Comparison of ENCODE assay signal across 31 mouse cellular contexts in genomic region chr1:21316305-21316704, GRCm38 (mm10). TPM values are rescaled to one million over a fixed set of nuclear protein-coding genes. Genes with fewer than 3 reads are reported as not detected.
A peak's percentile ranks its signal among the peaks of the same experiment; 100 is the strongest.
DNase-seq lines count a peak whose midpoint lies in the region; ATAC-seq and TF ChIP-seq lines count a peak whose summit lies in the region.
"Had no signal": no experiment of that assay in that cellular context is flagged by ENCODE, and none has a peak within 500 bp of the region (broad histone marks: within the 10 kb centered on the region; RNA-seq: fewer than 3 reads in every experiment).

No protein-coding gene starts in this region.

- 54% methylated on average over 2 of the region's 2 CpGs for WGBS in liver, embryonic 12.5 days (ENCODE audit: insufficient replicate concordance)
- WGBS in liver, embryonic 11.5 days: 76% methylated on average over 2 of the region's 2 CpGs
- WGBS in liver, postnatal 0 days (ENCODE audit: insufficient replicate concordance): 64% methylated on average over 2 of the region's 2 CpGs
- WGBS in intestine, postnatal 0 days: 81% methylated on average over 2 of the region's 2 CpGs

- no peak for TF ChIP-seq CTCF in liver, postnatal 0 days (IDR thresholded peaks at IDR 0.05; ENCODE audit: low read depth)
- TF ChIP-seq CTCF in intestine, postnatal 0 days (IDR thresholded peaks at IDR 0.05; ENCODE audit: low read depth): no peak

- H3K4me1 ChIP-seq in liver, embryonic 12.5 days: peaks cover 4% of the 10 kb centered on the region; the same call in 1 of the 2 replicates
- H3K4me1 ChIP-seq in liver, embryonic 11.5 days (replicated peaks; ENCODE audit: control insufficient read depth, insufficient read depth, low read length): no peaks in the 10 kb centered on the region
- H3K4me1 ChIP-seq in liver, postnatal 0 days (ENCODE audit: insufficient read depth): 0 out of 2 replicates have a peak, but pooled peaks cover 3% of the 10 kb centered on the region
- H3K4me1 ChIP-seq in intestine, postnatal 0 days (replicated peaks; ENCODE audit: control insufficient read depth, insufficient read depth, low read length): no peaks in the 10 kb centered on the region
- H3K4me1 ChIP-seq: embryonic facial prominence, embryonic 10.5 days; embryonic facial prominence, embryonic 13.5 days; forebrain, embryonic 12.5 days; forebrain, embryonic 15.5 days; heart, embryonic 12.5 days; heart, embryonic 15.5 days; hindbrain, embryonic 10.5 days; hindbrain, embryonic 13.5 days had no signal

- H3K27me3 ChIP-seq in liver, embryonic 12.5 days (replicated peaks): no peaks in the 10 kb centered on the region
- H3K27me3 ChIP-seq in liver, embryonic 11.5 days (replicated peaks; ENCODE audit: control insufficient read depth, insufficient read depth, low read length): no peaks in the 10 kb centered on the region
- no peaks in the 10 kb centered on the region for H3K27me3 ChIP-seq in liver, postnatal 0 days (ENCODE audit: insufficient read depth, low read length)
- H3K27me3 ChIP-seq in intestine, postnatal 0 days (replicated peaks; ENCODE audit: control insufficient read depth, insufficient read depth, low read length): no peaks in the 10 kb centered on the region
- H3K27me3 ChIP-seq: embryonic facial prominence, embryonic 13.5 days; forebrain, embryonic 12.5 days; forebrain, embryonic 15.5 days; heart, embryonic 12.5 days; heart, embryonic 15.5 days; hindbrain, embryonic 13.5 days had no signal

- intact Hi-C loops in left cerebral cortex, postnatal 10 days (cut with DNase I): no loop called here

- H3K4me2 ChIP-seq in liver, embryonic 12.5 days: no peak overlapping the region
- H3K4me2 ChIP-seq in liver, embryonic 11.5 days: no peak overlapping the region
- H3K4me2 ChIP-seq in liver, postnatal 0 days (ENCODE audit: low read depth, low read length): no peak overlapping the region
- no peak overlapping the region for H3K4me2 ChIP-seq in intestine, postnatal 0 days (replicated peaks; ENCODE audit: low read depth)
- H3K4me2 ChIP-seq: embryonic facial prominence, embryonic 13.5 days; forebrain, embryonic 12.5 days; forebrain, embryonic 15.5 days; heart, embryonic 12.5 days; heart, embryonic 15.5 days; hindbrain, embryonic 13.5 days had no signal

- no peaks in the 10 kb centered on the region for H3K9me3 ChIP-seq in liver, embryonic 12.5 days (replicated peaks)
- H3K9me3 ChIP-seq in liver, embryonic 11.5 days (ENCODE audit: control insufficient read depth, low read length): no peaks in the 10 kb centered on the region
- H3K9me3 ChIP-seq in liver, postnatal 0 days (ENCODE audit: low read length): no peaks in the 10 kb centered on the region
- no peaks in the 10 kb centered on the region for H3K9me3 ChIP-seq in intestine, postnatal 0 days (ENCODE audit: control insufficient read depth)
- H3K9me3 ChIP-seq: embryonic facial prominence, embryonic 10.5 days; embryonic facial prominence, embryonic 13.5 days; forebrain, embryonic 12.5 days; forebrain, embryonic 15.5 days; heart, embryonic 12.5 days; heart, embryonic 15.5 days; hindbrain, embryonic 10.5 days; hindbrain, embryonic 13.5 days had no signal

- H3K4me3 ChIP-seq in liver, embryonic 12.5 days: no peak overlapping the region
- no peak overlapping the region for H3K4me3 ChIP-seq in liver, embryonic 11.5 days (ENCODE audit: low read depth, low read length)
- no peak overlapping the region for H3K4me3 ChIP-seq in liver, postnatal 0 days (ENCODE audit: low read depth, low read length)
- no peak overlapping the region for H3K4me3 ChIP-seq in intestine, postnatal 0 days (ENCODE audit: low read depth, low read length)
- H3K4me3 ChIP-seq: embryonic facial prominence, embryonic 10.5 days; embryonic facial prominence, embryonic 13.5 days; erythroblast, embryonic 14.5 days; forebrain, embryonic 12.5 days; forebrain, embryonic 15.5 days; heart, embryonic 12.5 days; heart, embryonic 15.5 days; hindbrain, embryonic 10.5 days; hindbrain, embryonic 13.5 days had no signal

- peak; percentile 71; the same call in 1 of the 2 replicates for TF ChIP-seq EP300 in liver, postnatal 0 days (IDR thresholded peaks at IDR 0.05; ENCODE audit: low read depth)

- no peak for DNase-seq in liver, embryonic 11.5 days (ENCODE audit: low spot score)
- DNase-seq in liver, postnatal 0 days: no peak
- no peak for DNase-seq in left cerebral cortex, postnatal 10 days (ENCODE audit: extremely low spot score in 1 of 2, low spot score in 2 of 2)
- no peak for DNase-seq in layer of hippocampus, postnatal 10 days (ENCODE audit: low spot score in 2 of 2)
- DNase-seq: adrenal gland, postnatal 10 days; adrenal gland, postnatal 36 days; B cell, adult 2 months; cerebellum, adult 18-20 months; cerebellum, adult 9-11 months; cerebellum, postnatal 25 days; embryo, embryonic 11 days; gastrocnemius, postnatal 25 days; heart, adult 18-20 months; heart, postnatal 10 days; heart, postnatal 36 days had no signal

- no peak overlapping the region for H3K27ac ChIP-seq in liver, embryonic 12.5 days
- no peak overlapping the region for H3K27ac ChIP-seq in liver, embryonic 11.5 days (ENCODE audit: low read depth, low read length)
- H3K27ac ChIP-seq in liver, postnatal 0 days (ENCODE audit: low read depth): no peak overlapping the region
- H3K27ac ChIP-seq in intestine, postnatal 0 days (ENCODE audit: low read depth, low read length): no peak overlapping the region
- H3K27ac ChIP-seq: embryonic facial prominence, embryonic 10.5 days; embryonic facial prominence, embryonic 13.5 days; forebrain, embryonic 12.5 days; forebrain, embryonic 15.5 days; heart, embryonic 15.5 days; hindbrain, embryonic 10.5 days; hindbrain, embryonic 13.5 days had no signal

- H3K9ac ChIP-seq in liver, embryonic 12.5 days: no peak overlapping the region
- no peak overlapping the region for H3K9ac ChIP-seq in liver, embryonic 11.5 days (ENCODE audit: low read depth, low read length)
- no peak overlapping the region for H3K9ac ChIP-seq in liver, postnatal 0 days (replicated peaks)
- no peak overlapping the region for H3K9ac ChIP-seq in intestine, postnatal 0 days (ENCODE audit: low read depth, low read length)
- H3K9ac ChIP-seq: embryonic facial prominence, embryonic 13.5 days; forebrain, embryonic 12.5 days; forebrain, embryonic 15.5 days; heart, embryonic 12.5 days; heart, embryonic 15.5 days; hindbrain, embryonic 13.5 days had no signal

- ATAC-seq in liver, embryonic 12.5 days: peak; percentile 40; the same call in 1 of the 2 replicates
- ATAC-seq in liver, embryonic 11.5 days (replicated peaks; ENCODE audit: low FRiP score): no peak
- peak; percentile 31 for ATAC-seq in inflammation-experienced regulatory T-cells, adult 6 months
- ATAC-seq in liver, postnatal 0 days: peak; percentile 15; the same call in 1 of the 2 replicates
- no peak for ATAC-seq in intestine, postnatal 0 days
- ATAC-seq: forebrain, embryonic 15.5 days; hindbrain, embryonic 16.5 days had no signal

- no peaks in the 10 kb centered on the region for H3K36me3 ChIP-seq in liver, embryonic 12.5 days
- H3K36me3 ChIP-seq in liver, embryonic 11.5 days (ENCODE audit: control insufficient read depth, insufficient read depth, low read length): no peaks in the 10 kb centered on the region
- H3K36me3 ChIP-seq in liver, postnatal 0 days (replicated peaks; ENCODE audit: insufficient read depth, low read length): no peaks in the 10 kb centered on the region
- no peaks in the 10 kb centered on the region for H3K36me3 ChIP-seq in intestine, postnatal 0 days (ENCODE audit: control insufficient read depth, insufficient read depth)
- H3K36me3 ChIP-seq: embryonic facial prominence, embryonic 10.5 days; embryonic facial prominence, embryonic 13.5 days; forebrain, embryonic 12.5 days; forebrain, embryonic 15.5 days; heart, embryonic 12.5 days; heart, embryonic 15.5 days; hindbrain, embryonic 10.5 days; hindbrain, embryonic 13.5 days had no signal

RNA-seq across cellular contexts. Expression of gene Khdc1a, which starts 33.1 kb away (rescaled TPM):
- polyA plus RNA-seq in liver, embryonic 12.5 days (2016; fragmentation: Nextera tagmentation; extraction: Ambion mirVana): not detected in 2 replicates
- polyA plus RNA-seq in liver, embryonic 11.5 days (2014; fragmentation: Nextera tagmentation; extraction: Ambion mirVana): not detected in 2 replicates
- polyA plus RNA-seq in inflammation-experienced regulatory T-cells, adult 6 months (2017; shearing (Covaris generic)): 1 to 10 TPM in 1 of 3 experiments, under 1 TPM in 1, not detected in 1; 0.71 to 1.9 TPM
- not detected in 2 replicates for polyA plus RNA-seq in liver, postnatal 0 days (2015; fragmentation: Nextera tagmentation; extraction: Ambion mirVana)
- not detected for total RNA-seq in left cerebral cortex, postnatal 10 days (2021)
- total RNA-seq in layer of hippocampus, postnatal 10 days (2021): not detected
- polyA plus RNA-seq in intestine, postnatal 0 days (2015; fragmentation: Nextera tagmentation; extraction: Ambion mirVana): not detected in 2 replicates
- total RNA-seq: adrenal gland, adult 18-20 months; adrenal gland, postnatal 10 days; adrenal gland, postnatal 36 days; gastrocnemius, adult 8-10 months; gastrocnemius, postnatal 25 days; heart, adult 18-20 months; heart, postnatal 10 days; heart, postnatal 36 days had no signal
- polyA plus RNA-seq: cortical plate, adult 2 months; embryonic facial prominence, embryonic 10.5 days; embryonic facial prominence, embryonic 13.5 days; erythroblast, embryonic 14.5 days; forebrain, embryonic 12.5 days; forebrain, embryonic 15.5 days; heart, embryonic 12.5 days; hindbrain, embryonic 10.5 days; hindbrain, embryonic 13.5 days; hindbrain, embryonic 16.5 days had no signal

RNA-seq across cellular contexts. Expression of gene Khdc1c, which starts 51.8 kb away (rescaled TPM):
- polyA plus RNA-seq in liver, embryonic 12.5 days (2016; fragmentation: Nextera tagmentation; extraction: Ambion mirVana): not detected in 2 replicates
- polyA plus RNA-seq in liver, embryonic 11.5 days (2014; fragmentation: Nextera tagmentation; extraction: Ambion mirVana): not detected in 2 replicates
- polyA plus RNA-seq in inflammation-experienced regulatory T-cells, adult 6 months (2017; shearing (Covaris generic)): not detected
- not detected in 2 replicates for polyA plus RNA-seq in liver, postnatal 0 days (2015; fragmentation: Nextera tagmentation; extraction: Ambion mirVana)
- not detected for total RNA-seq in left cerebral cortex, postnatal 10 days (2021)
- total RNA-seq in layer of hippocampus, postnatal 10 days (2021): not detected
- polyA plus RNA-seq in intestine, postnatal 0 days (2015; fragmentation: Nextera tagmentation; extraction: Ambion mirVana): not detected in 2 replicates
- total RNA-seq: adrenal gland, adult 18-20 months; adrenal gland, postnatal 10 days; adrenal gland, postnatal 36 days; gastrocnemius, adult 8-10 months; gastrocnemius, postnatal 25 days; heart, adult 18-20 months; heart, postnatal 10 days; heart, postnatal 36 days had no signal
- polyA plus RNA-seq: cortical plate, adult 2 months; embryonic facial prominence, embryonic 10.5 days; embryonic facial prominence, embryonic 13.5 days; erythroblast, embryonic 14.5 days; forebrain, embryonic 12.5 days; forebrain, embryonic 15.5 days; heart, embryonic 12.5 days; heart, embryonic 15.5 days; hindbrain, embryonic 10.5 days; hindbrain, embryonic 13.5 days; hindbrain, embryonic 16.5 days had no signal

Comparison
In these comparisons a context has a peak if more than half of its experiments do, and no peak if none do; other contexts are left out.
1. ATAC-seq: peak in liver, embryonic 12.5 days (single experiment), inflammation-experienced regulatory T-cells, adult 6 months (single experiment) and liver, postnatal 0 days (single experiment); none in liver, embryonic 11.5 days (single experiment) and intestine, postnatal 0 days (single experiment).